Mouse (Mus musculus) urinary bladder, postnatal 10 days (tissue): Measurements from ENCODE around the gene Prkd3.

Experiments
- DNase-seq: peaks from one replicate; pipeline ENCODE4 v3.0.0; 2022; ENCODE audit warnings: low spot score

The Prkd3 gene

DNA sequence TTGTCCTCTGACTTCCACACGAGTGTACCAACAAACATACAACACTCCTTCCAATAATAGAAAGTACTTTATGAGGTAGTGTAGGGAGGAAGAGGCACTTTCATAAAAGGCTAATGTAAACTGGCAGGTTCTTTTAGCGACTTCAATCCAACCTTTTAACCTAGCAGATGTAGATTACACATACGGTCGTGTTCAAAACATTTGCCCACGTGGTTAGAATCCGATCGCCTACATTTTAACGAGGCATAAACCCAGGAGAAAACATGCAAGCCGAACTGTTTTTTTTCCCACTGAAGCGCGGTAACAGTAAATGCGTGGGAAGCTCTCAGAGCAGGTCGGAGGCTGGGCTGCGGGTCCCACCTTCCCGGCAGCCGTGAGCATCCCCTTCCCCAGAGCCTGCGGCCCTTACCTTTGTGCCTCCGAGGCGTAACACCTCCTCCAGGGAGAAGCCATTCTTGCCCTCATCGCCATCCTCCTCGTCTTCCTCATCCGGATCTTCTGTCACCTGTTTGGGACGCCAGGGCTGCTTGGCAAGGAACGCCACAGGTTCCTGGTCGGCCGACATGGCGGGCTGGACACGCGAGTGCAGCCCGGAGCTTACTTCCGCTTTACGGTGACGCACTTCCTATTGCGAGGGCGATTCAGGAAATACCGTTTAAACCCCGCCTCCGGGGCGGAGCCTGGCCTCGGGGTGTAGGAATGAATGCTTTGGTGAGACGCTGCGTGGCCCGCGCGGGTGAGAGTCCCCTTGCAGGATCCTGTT is 84.0 kb downstream of the Prkd3 start, which contains the start of the genes Cebpz and Ndufaf7:
Cebpz (minus strand) TSS at position 601 of the 763 bp plus-strand sequence.
Ndufaf7 (plus strand) TSS at position 671 of the 763 bp plus-strand sequence.
- peak; percentile 77 for DNase-seq

- DNase-seq, result no peak
Observed at GRCm38 (mm10) chr17:78935857-78936256, 84.8 kb downstream of the Prkd3 start.

DNA sequence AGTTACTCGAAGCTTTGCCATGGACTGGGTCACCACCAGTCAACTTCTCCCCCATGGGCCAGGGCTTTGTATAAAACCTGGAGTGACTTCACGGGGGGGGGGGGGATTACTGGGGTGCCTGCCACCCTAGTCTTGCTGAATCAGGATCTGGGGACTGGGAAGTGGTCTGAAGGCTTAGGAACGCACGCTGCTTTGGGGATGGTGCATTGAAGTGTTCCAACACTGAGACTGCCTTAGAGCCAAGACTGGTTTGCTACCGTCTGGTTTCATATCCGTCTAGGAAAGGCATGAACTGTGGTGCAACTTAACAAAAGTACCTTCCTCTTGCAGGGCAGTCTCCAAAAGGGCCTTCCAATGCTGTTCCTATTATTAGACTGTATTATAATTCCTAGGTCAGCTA is 102.9 kb downstream of the Prkd3 start:
- no peak for DNase-seq

DNA sequence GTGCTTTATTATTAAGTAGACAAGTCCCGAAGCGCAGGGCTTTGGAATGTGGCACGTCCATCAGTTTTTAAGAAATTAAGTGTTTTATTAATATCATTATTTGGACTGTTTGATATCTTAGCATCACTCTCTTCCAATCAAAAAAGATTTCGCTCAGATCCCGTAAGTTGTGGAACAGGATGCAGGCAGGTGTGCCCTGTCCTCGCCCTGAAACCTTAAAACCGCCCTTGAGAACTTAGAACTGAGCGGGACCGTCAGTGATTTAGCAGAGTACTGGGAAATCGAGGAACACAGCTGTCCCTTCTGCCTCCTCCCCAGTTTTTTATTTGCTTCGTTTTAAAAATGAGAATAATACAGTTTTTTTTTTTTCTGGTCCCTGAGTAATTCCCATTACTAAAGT is 103.7 kb downstream of the Prkd3 start:
- DNase-seq, result no peak

DNA sequence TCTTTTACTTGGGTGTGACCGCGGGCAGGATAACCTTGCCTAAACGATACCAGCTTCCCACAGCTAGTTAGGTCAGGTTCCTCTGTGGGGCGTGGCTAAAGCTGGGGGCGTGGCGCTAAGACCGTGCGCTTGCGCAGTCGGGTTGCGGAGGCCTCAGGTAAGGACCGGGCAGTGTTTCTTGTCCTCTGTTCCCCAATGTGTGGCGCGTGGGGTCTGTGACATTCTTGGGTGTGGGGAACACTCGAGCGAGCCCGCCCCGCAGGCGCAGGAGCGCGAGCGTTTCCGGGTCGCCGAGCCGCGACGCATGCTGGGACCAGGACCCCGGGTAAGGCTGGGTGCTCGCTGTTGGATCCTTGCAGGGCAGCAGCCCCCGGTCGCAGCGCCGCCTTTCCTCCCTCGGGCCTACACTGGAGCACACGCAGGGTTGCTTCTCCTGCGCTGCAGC is 104.2 kb downstream of the Prkd3 start, which contains the start of gene Cebpzos:
Cebpzos (plus strand) TSS at position 132 of the 445 bp plus-strand sequence.
- DNase-seq, result peak; percentile 39

GRCm38 (mm10) chr17:78915772-78916171 is 104.8 kb downstream of the Prkd3 start:
- no peak for DNase-seq

DNA sequence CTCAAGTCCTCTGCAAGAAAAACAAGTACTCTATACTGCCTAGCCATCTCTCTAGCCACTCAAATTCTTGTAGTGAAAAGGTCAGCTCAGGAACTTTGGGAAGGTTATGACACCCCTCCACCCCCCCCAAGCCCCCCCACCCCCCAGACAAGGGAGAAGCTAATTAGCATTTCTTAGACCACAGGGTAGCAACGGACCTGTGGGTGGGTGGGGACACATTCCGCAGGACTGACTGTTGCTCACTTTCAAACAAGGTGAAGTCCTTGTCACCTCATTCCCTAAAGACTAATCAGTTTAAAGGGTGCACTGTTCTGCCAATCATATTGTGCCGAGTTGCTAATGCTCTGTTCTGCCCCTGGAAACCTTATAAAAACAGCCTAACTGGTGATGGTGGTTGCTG is 106.7 kb downstream of the Prkd3 start:
- DNase-seq, result no peak

DNA sequence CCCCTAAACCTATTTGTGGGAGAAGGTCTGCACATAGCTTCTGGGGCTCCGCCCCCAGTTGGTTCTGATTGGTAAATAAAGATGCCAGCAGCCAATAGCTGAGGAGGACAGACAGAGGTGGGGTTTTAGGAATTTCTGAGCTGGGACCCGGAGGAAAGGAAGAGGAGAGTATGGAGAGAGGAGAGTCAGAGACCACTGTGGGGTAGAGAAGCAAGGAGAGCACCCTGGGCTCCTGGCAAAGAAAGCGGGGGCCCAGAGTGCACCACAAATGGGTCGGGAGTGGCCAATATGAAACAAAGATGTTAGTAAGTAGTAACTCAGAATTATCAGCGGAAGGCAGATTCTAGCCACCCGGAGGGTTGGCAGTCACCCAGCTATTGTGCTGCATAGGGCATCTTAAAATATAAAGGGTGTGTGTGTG is 107.7 kb downstream of the Prkd3 start:
- no peak for DNase-seq

- no peak for DNase-seq
Observed at GRCm38 (mm10) chr17:78909374-78909773, 111.2 kb downstream of the Prkd3 start.

DNA sequence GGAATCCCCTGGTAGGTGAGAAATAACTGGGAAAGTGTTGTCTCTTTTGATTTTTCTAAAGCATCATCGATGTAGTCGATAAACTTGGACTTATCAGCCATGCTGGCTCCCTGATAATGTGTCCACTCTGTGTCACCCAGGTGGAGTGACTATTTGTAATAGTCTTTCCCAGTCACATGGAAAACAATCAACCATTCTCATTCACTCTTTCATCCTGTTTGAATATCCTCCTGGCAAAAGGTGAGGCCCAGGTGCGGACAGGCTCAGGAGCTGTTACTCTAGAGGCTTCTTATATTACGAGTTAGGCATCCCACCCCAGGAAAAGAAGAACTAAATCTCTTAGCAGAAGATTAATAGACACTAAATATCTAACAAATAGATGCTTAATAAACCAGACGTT is 113.7 kb downstream of the Prkd3 start, which contains the start of gene Sult6b1:
Sult6b1 (minus strand) TSS at position 101 of the 400 bp plus-strand sequence.
- no peak for DNase-seq

DNA sequence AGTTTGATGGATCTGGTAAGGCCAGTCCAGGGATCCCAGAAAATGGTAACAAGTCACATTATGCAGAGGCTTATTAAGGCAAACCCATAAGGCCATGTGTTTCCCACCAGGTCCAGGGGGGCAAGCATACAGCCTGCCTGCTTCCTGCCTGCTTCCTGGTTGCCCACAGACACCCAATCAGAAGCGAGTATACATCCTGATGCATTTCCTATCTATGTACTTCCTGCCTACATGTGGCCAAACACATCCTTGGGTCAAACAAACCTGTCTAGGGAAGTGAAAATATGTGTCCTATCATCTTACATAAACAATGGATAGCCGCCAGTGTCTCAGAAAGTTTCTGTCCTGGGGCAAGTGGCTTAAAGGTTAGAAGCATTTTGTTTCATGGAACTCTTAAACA is 117.5 kb downstream of the Prkd3 start:
- no peak for DNase-seq
